Mouse (Mus musculus) adrenal gland, postnatal 0 days (tissue): Measurements from ENCODE around the gene Necab3. TPM values are rescaled to one million over a fixed set of nuclear protein-coding genes. Genes with fewer than 3 reads are reported as not detected.

Experiments used
- polyA plus RNA-seq: library from polyadenylated mRNA; unstranded; fragments of >200 nt; fragmentation: Nextera tagmentation; extraction: Ambion mirVana; gene quantifications from 2 replicates; pipeline ENCODE4 v1.2.1, GENCODE M21; 2015

Gene Necab3
- 3.7 and 5.8 TPM in 2 replicates for polyA plus RNA-seq

DNA sequence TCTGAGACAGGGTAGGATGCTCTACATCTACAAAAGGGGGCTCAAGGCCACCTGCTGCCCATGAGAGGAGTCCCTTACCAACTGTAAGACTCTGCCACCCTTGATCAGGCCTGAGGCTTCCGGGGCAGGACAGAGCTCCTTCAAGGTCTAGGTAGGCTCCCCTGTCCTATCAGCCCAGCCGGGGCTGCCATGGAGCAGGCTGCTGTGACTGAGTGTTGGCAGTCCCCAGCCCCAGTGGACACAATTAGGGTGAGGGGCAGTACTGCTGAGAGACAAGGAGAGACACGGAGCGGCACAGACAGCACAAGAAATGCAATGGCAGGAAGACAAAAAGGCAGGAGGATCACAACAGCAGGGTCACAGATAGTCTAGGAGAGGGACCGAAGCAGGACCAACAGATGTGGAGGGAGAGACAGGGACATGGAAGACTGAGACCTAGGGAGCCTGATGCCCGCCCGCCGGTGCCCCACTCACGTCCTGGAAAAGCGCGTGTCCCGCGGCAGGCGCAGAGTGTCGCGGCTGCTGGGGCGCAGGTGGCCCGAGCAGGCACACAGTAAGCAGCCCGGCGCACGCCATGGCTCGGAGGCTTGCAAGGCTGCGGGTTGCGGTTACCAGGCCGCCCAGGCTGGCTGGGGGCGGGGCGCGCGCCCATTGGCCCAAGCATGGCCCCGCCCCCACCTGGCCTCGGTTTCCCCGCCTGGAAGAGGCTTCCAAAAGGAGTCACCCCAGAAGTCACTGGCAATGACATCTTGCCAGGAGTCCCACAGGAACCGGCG, at the start of gene Necab3:
Gene Necab3, minus strand, starts transcription at position 627 of the 776 bp plus-strand sequence.

GRCm38 (mm10) chr2:154603638-154604153, 45.0 kb upstream of the Necab3 start, which contains the start of gene Pxmp4:
Pxmp4 (minus strand) TSS chr2:154603708.

DNA sequence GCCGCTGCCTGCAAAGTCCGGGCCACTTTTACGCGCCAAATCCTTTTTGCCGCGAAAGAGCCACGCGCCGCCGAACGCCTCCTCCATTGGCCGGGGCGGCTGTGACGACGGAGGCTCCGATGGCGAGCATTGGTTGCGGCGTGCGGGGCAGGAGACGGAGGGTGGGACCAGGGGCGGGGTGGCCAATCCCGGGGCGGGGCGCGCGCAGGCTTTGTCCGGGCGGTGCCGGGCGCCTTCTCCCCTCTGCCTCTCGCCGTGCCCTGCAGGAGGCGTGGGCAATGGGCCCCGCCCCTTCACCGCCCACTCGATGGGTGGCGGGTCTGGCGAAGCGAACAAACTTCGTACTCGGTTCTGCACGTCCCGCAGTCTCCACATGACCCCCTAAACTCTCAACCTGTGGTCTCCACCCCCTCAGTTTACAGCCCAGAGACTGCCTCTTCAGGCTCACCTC, 11.2 kb upstream of the Necab3 start, which contains the start of gene E2f1:
Gene E2f1, minus strand, starts transcription at position 57 of the 451 bp plus-strand sequence.

DNA sequence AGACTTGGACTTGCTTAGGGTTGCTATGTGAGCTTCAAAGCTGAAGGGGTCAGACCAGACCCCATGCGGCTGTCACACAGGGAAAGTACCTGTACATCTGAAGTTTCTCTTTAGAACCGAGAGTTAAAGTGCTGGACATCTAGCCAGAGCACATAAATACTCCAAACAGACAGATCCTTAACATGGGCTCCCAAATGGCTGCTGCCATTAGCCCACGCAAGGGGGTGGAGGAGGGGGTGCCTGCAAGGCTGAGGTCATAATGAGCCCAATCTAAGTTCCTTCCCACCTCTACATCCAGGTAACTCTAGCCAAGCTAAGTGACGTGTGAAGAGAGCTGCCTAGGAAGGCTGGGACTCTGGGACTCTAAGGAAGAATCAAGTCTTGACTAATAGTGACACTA, 7.2 kb downstream of the Necab3 start, which contains the start of gene Actl10:
Gene Actl10, plus strand, starts transcription at position 301 of the 400 bp plus-strand sequence.

DNA sequence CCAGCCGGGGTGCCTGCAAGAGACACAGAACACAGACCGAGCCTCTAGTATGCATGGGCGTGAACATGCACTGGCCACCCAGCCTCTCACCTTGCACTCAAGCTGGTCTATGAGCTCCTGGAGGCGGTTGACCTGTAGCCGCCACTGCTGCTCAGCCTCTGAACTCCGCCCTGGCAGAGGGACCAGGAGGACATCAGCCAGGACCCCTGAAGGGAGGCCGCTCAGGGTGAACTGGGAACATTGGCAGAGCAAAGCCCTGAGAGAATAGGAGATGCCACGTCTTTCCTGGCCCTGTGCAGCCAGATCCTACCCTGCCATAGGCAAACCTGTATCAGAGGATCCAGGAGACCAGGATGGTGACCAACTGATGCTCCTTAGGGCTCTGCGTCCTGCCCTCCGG, 12.0 kb downstream of the Necab3 start, which contains the start of gene 1700003F12Rik:
Gene 1700003F12Rik, plus strand, starts transcription at position 375 of the 400 bp plus-strand sequence.

Other genes with a start within 250 kb of the Necab3 start
- gene Cdk5rap1, start 185.9 kb downstream of the Necab3 start, polyA plus RNA-seq = 4.3 and 19.9 TPM in 2 replicates
- gene Snta1, start 150.8 kb downstream of the Necab3 start, polyA plus RNA-seq = 29.3 and 32.6 TPM in 2 replicates
- gene Cbfa2t2, start 122.4 kb downstream of the Necab3 start, polyA plus RNA-seq = 13.7 and 21.7 TPM in 2 replicates
- gene 1700003F12Rik, start 11.8 kb downstream of the Necab3 start, polyA plus RNA-seq = 2.6 and 2.8 TPM in 2 replicates
- gene Actl10, start 7.1 kb downstream of the Necab3 start, polyA plus RNA-seq = 0.26 and 0.35 TPM in 2 replicates
- 12.2 and 14.2 TPM in 2 replicates for gene E2f1, start 11.0 kb upstream of the Necab3 start, polyA plus RNA-seq
- gene Pxmp4, start 44.8 kb upstream of the Necab3 start, polyA plus RNA-seq = 28.6 and 31.2 TPM in 2 replicates
- gene Zfp341, start 54.4 kb upstream of the Necab3 start, polyA plus RNA-seq = 0.46 and 0.66 TPM in 2 replicates
- gene 4930519P11Rik, start 54.5 kb upstream of the Necab3 start, polyA plus RNA-seq = 0.57 and 1.0 TPM in 2 replicates
- gene Chmp4b, start 92.8 kb upstream of the Necab3 start, polyA plus RNA-seq = 54.0 and 62.8 TPM in 2 replicates
- not detected in 2 replicates for gene Gm14214, start 211.1 kb upstream of the Necab3 start, polyA plus RNA-seq
- gene Raly, start 232.2 kb upstream of the Necab3 start, polyA plus RNA-seq = 32.3 and 38.1 TPM in 2 replicates
- 1.3 and 4.2 TPM in 2 replicates for gene a, start 232.5 kb upstream of the Necab3 start, polyA plus RNA-seq